Mouse (Mus musculus) ES-Bruce4 (cell line): ENCODE data around the gene Ssna1.

Source experiments
- CTCF ChIP-seq: IDR thresholded peaks from one replicate; pipeline ENCODE4 v1.8.1; 2011; ENCODE audit warnings: low read depth, low read length
- POLR2A ChIP-seq: IDR thresholded peaks from one replicate; pipeline ENCODE4 v1.8.1; 2011; ENCODE audit warnings: low read length; ENCODE audit not compliant: insufficient read depth

DNA sequence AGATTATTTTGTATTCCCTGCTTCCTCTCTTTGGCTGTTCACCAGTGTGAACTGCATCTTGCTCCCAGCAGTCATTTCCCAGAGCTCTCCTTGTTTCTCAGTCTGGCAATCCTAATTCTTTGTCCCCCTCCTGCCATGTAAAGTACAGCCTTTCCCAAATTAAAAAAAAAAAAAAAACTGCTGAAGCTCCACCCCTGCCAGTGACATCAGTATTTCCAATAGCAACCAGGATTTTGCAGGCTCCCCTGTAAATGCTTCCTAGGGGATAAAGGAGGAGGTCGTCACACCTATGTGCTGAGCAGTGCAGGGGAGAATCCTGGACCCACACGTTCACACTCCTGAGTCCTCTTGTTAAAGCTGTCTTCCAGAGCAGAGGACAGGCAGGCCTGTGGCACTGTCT lies 47.8 kb upstream of the Ssna1 start:
- no peak for TF ChIP-seq POLR2A
- no peak for TF ChIP-seq CTCF
